Mouse (Mus musculus) megakaryocyte, embryonic 14.5 days (primary cell): ENCODE data around the gene Nemf.

Experiments
- FLI1 ChIP-seq: IDR thresholded peaks from 2 replicates; pipeline ENCODE4 v1.6.1; 2012; ENCODE audit warnings: low read length, inconsistent platforms, mixed read lengths
- GATA1 ChIP-seq: IDR thresholded peaks from 3 replicates; pipeline ENCODE4 v1.6.1; 2012; ENCODE audit warnings: mixed read lengths, low read length, inconsistent platforms, borderline replicate concordance

- TF ChIP-seq GATA1 = no peak
- TF ChIP-seq FLI1 = no peak
Observed at GRCm38 (mm10) chr12:69385542-69386280, 28.7 kb upstream of the Nemf start.
